Mouse (Mus musculus) heart, adult 8-10 months (tissue): ENCODE results near the gene Ccdc153. TPM values are rescaled to one million over a fixed set of nuclear protein-coding genes. Genes with fewer than 3 reads are reported as not detected.

ENCODE experiments used
- DNase-seq: peaks from one replicate; pipeline ENCODE4 v3.0.0; 2022; ENCODE audit warnings: low spot score
- total RNA-seq, 4 experiments: library from RNA; stranded (reverse); gene quantifications; 2 replicates each; pipeline ENCODE4 v1.2.4; 2022

The Ccdc153 gene
- total RNA-seq, 4 experiments from 2014 or later = not detected

- peak; percentile 60 for DNase-seq
Observed at GRCm38 (mm10) chr9:44239447-44239846, 1.0 kb upstream of the Ccdc153 start.

- no peak for DNase-seq
Observed at GRCm38 (mm10) chr9:44240911-44241310, 435 bp downstream of the Ccdc153 start.

- no peak for DNase-seq
Observed at GRCm38 (mm10) chr9:44241418-44241817, 942 bp downstream of the Ccdc153 start.

GRCm38 (mm10) chr9:44243621-44244020 is 3.1 kb downstream of the Ccdc153 start:
- DNase-seq = no peak

- DNase-seq = no peak
Observed at GRCm38 (mm10) chr9:44247907-44248306, 7.4 kb downstream of the Ccdc153 start.

GRCm38 (mm10) chr9:44249181-44250146 is 9.0 kb downstream of the Ccdc153 start:
- DNase-seq = peak; percentile 56

GRCm38 (mm10) chr9:44250445-44250844 is 10.0 kb downstream of the Ccdc153 start:
- DNase-seq = no peak

- DNase-seq = no peak
Observed at GRCm38 (mm10) chr9:44251314-44251713, 10.8 kb downstream of the Ccdc153 start, which contains the start of gene Pdzd3. TSS of gene Pdzd3 (minus strand) at chr9:44251471.

- no peak for DNase-seq
Observed at GRCm38 (mm10) chr9:44253441-44253840, 13.0 kb downstream of the Ccdc153 start.

GRCm38 (mm10) chr9:44254508-44255135 is 14.1 kb downstream of the Ccdc153 start:
- no peak for DNase-seq

GRCm38 (mm10) chr9:44255136-44255521 is 14.7 kb downstream of the Ccdc153 start:
- no peak for DNase-seq

- no peak for DNase-seq
Observed at GRCm38 (mm10) chr9:44256213-44256612, 15.7 kb downstream of the Ccdc153 start.

- no peak for DNase-seq
Observed at GRCm38 (mm10) chr9:44259014-44259413, 18.5 kb downstream of the Ccdc153 start.

GRCm38 (mm10) chr9:44261388-44261787 is 20.9 kb downstream of the Ccdc153 start:
- DNase-seq = no peak

- DNase-seq = no peak
Observed at GRCm38 (mm10) chr9:44266478-44267226, 26.2 kb downstream of the Ccdc153 start.

- DNase-seq = no peak
Observed at GRCm38 (mm10) chr9:44267319-44268026, 27.0 kb downstream of the Ccdc153 start.

GRCm38 (mm10) chr9:44268027-44268360 is 27.5 kb downstream of the Ccdc153 start:
- peak; percentile 85 for DNase-seq

- peak; percentile 14 for DNase-seq
Observed at GRCm38 (mm10) chr9:44268432-44268831, 28.0 kb downstream of the Ccdc153 start, which contains the start of gene Nlrx1. TSS of gene Nlrx1 (minus strand) at chr9:44268599.

GRCm38 (mm10) chr9:44269077-44269476 is 28.6 kb downstream of the Ccdc153 start:
- DNase-seq = peak; percentile 24

- DNase-seq = no peak
Observed at GRCm38 (mm10) chr9:44269973-44270372, 29.5 kb downstream of the Ccdc153 start.

- no peak for DNase-seq
Observed at GRCm38 (mm10) chr9:44283183-44283582, 42.7 kb downstream of the Ccdc153 start.
